Mouse (Mus musculus): ENCODE results near the gene H2afv.

- TF ChIP-seq POLR2A (IDR thresholded peaks at IDR 0.05; ENCODE audit: low read depth, low read length) (no peak), KAT2A (IDR thresholded peaks at IDR 0.05; ENCODE audit: insufficient replicate concordance, low read length) (no peak), JUND (conservative IDR thresholded peaks at IDR 0.05; ENCODE audit: low read depth, low read length) (no peak)
These were observed 1.2 kb upstream of the H2afv start for GRCm38 (mm10) chr11:6445441-6445840.

Measured in CH12.LX (cell line).